Mouse (Mus musculus) gastrocnemius, adult 2 months (tissue): Measurements from ENCODE around the gene Aldh9a1. TPM values are rescaled to one million over a fixed set of nuclear protein-coding genes. Genes with fewer than 3 reads are reported as not detected.
"Not testable (repeated sequence)": the region's sequence is repeated elsewhere in the genome, so short reads cannot be mapped to it uniquely, and the experiment has no call there.

Experiments
- DNase-seq: peaks from one replicate; pipeline ENCODE4 v3.0.0; 2022
- H3K27ac ChIP-seq: fragments of 200-600 bp; 2 replicates; pipeline ENCODE4 v1.8.1; 2022; ENCODE audit warnings: mild to moderate bottlenecking
- H3K4me3 ChIP-seq: fragments of 200-600 bp; 2 replicates; pipeline ENCODE4 v1.8.1; 2022; ENCODE audit warnings: mild to moderate bottlenecking, moderate library complexity
- CTCF ChIP-seq: fragments of 200-600 bp; IDR thresholded peaks from 2 replicates; pipeline ENCODE4 v1.8.1; 2022; ENCODE audit warnings: antibody characterized with exemption, mild to moderate bottlenecking, moderate library complexity
- intact Hi-C: fragments of 180-260 bp; cut with DNase I; formaldehyde crosslinking; loops from one replicate; pipeline ENCODE4 v1.15.1; 2025
- total RNA-seq, 2 experiments: library from RNA; stranded (reverse); gene quantifications; 2 replicates each; pipeline ENCODE4 v1.2.3; 2021

The Aldh9a1 gene
- total RNA-seq, 2 experiments from 2014 or later, result 4.1 to 5.8 TPM

- no peak for DNase-seq
- H3K4me3 ChIP-seq, result no peak overlapping the region
- no peak for TF ChIP-seq CTCF
- intact Hi-C loops, result no loop called here
- H3K27ac ChIP-seq, result no peak overlapping the region
Measured at GRCm38 (mm10) chr1:167336398-167336797, 13.4 kb upstream of the Aldh9a1 start.

GRCm38 (mm10) chr1:167337463-167338095, 12.2 kb upstream of the Aldh9a1 start:
- DNase-seq, result peak; percentile 81
- no peak overlapping the region for H3K27ac ChIP-seq
- peak; percentile 94 for TF ChIP-seq CTCF
- H3K4me3 ChIP-seq, result no peak overlapping the region
- intact Hi-C loops, result loop anchor here (1.0 kb wide), 1 partner anchor 117 kb away; no protein-coding TSS in a partner anchor

- TF ChIP-seq CTCF, result no peak
- no peak for DNase-seq
- no peak overlapping the region for H3K4me3 ChIP-seq
- intact Hi-C loops, result no loop called here
- no peak overlapping the region for H3K27ac ChIP-seq
Measured at GRCm38 (mm10) chr1:167339177-167339781, 10.5 kb upstream of the Aldh9a1 start.

- intact Hi-C loops, result no loop called here
- TF ChIP-seq CTCF, result no peak
- peak overlapping the region; percentile 70 for H3K4me3 ChIP-seq
- DNase-seq, result no peak
- no peak overlapping the region; the same call in 1 of the 2 replicates for H3K27ac ChIP-seq
Measured at GRCm38 (mm10) chr1:167340111-167340787, 9.5 kb upstream of the Aldh9a1 start.

GRCm38 (mm10) chr1:167340910-167341528, 8.8 kb upstream of the Aldh9a1 start:
- Histone ChIP-seq H3K27ac (no peak overlapping the region), H3K4me3 (no peak overlapping the region)
- no peak for DNase-seq
- intact Hi-C loops, result no loop called here
- TF ChIP-seq CTCF, result no peak

- Histone ChIP-seq H3K4me3 (no peak overlapping the region), H3K27ac (no peak overlapping the region)
- intact Hi-C loops, result no loop called here
- DNase-seq, result no peak
- TF ChIP-seq CTCF, result no peak
Measured at GRCm38 (mm10) chr1:167342831-167343230, 7.0 kb upstream of the Aldh9a1 start.

- H3K4me3 ChIP-seq, DNase-seq, H3K27ac ChIP-seq, intact Hi-C loops: not testable (repeated sequence)
Measured at GRCm38 (mm10) chr1:167345994-167346520, 3.7 kb upstream of the Aldh9a1 start.

GRCm38 (mm10) chr1:167349206-167349605, 585 bp upstream of the Aldh9a1 start:
- peak overlapping the region; percentile 90 for H3K27ac ChIP-seq
- intact Hi-C loops, DNase-seq: not testable (repeated sequence)
- H3K4me3 ChIP-seq, result peak overlapping the region; percentile 82

- Histone ChIP-seq H3K4me3 (peak overlapping the region; percentile 82), H3K27ac (peak overlapping the region; percentile 90)
- intact Hi-C loops, result no loop called here
- TF ChIP-seq CTCF, result no peak
- no peak for DNase-seq
Measured at GRCm38 (mm10) chr1:167350597-167351415, 1.0 kb downstream of the Aldh9a1 start.

- Histone ChIP-seq H3K27ac (no peak overlapping the region), H3K4me3 (no peak overlapping the region)
- no peak for TF ChIP-seq CTCF
- intact Hi-C loops, result no loop called here
- no peak for DNase-seq
Measured at GRCm38 (mm10) chr1:167352403-167352802, 2.6 kb downstream of the Aldh9a1 start.

- Histone ChIP-seq H3K27ac (no peak overlapping the region), H3K4me3 (no peak overlapping the region)
- no peak for TF ChIP-seq CTCF
- intact Hi-C loops, result no loop called here
- DNase-seq, result no peak
Measured at GRCm38 (mm10) chr1:167357387-167357786, 7.6 kb downstream of the Aldh9a1 start.

GRCm38 (mm10) chr1:167358731-167359130, 8.9 kb downstream of the Aldh9a1 start:
- DNase-seq, result no peak
- Histone ChIP-seq H3K4me3 (no peak overlapping the region), H3K27ac (no peak overlapping the region)
- intact Hi-C loops, result no loop called here
- no peak for TF ChIP-seq CTCF
